In genomic region chr10:95870782-95871181, GRCm38 (mm10) we compare ENCODE assay signal across 21 mouse cellular contexts. TPM values are rescaled to one million over a fixed set of nuclear protein-coding genes. Genes with fewer than 3 reads are reported as not detected.
"Had no signal": no experiment of that assay in that cellular context is flagged by ENCODE, and none has a peak within 500 bp of the region (broad histone marks: within the 10 kb centered on the region; RNA-seq: fewer than 3 reads in every experiment).

No protein-coding gene starts in this region.

- H3K36me3 ChIP-seq: liver, embryonic 12.5 days; lung, embryonic 15.5 days; midbrain, embryonic 13.5 days; neural tube, embryonic 12.5 days had no signal

- H3K4me1 ChIP-seq: liver, embryonic 12.5 days; lung, embryonic 15.5 days; midbrain, embryonic 13.5 days; neural tube, embryonic 12.5 days had no signal

- H3K27ac ChIP-seq: liver, embryonic 12.5 days; liver, embryonic 14.5 days; lung, embryonic 15.5 days; macrophage; midbrain, embryonic 13.5 days; neural tube, embryonic 12.5 days had no signal

- H3K9me3 ChIP-seq: liver, embryonic 12.5 days; lung, embryonic 15.5 days; megakaryocyte, embryonic 14.5 days; midbrain, embryonic 13.5 days; neural tube, embryonic 12.5 days had no signal

- H3K27me3 ChIP-seq: liver, embryonic 12.5 days; lung, embryonic 15.5 days; megakaryocyte, embryonic 14.5 days; midbrain, embryonic 13.5 days; neural tube, embryonic 12.5 days had no signal

- DNase-seq: lung, adult 2 months; lung, postnatal 14 days; lung, postnatal 36 days; right cerebral cortex, postnatal 14 days; thymus, adult 18-20 months; thymus, postnatal 14 days; thymus, postnatal 36 days had no signal

- H3K9ac ChIP-seq: liver, embryonic 12.5 days; liver, embryonic 14.5 days; lung, embryonic 15.5 days; midbrain, embryonic 13.5 days; neural tube, embryonic 12.5 days had no signal

- H3K4me2 ChIP-seq: liver, embryonic 12.5 days; lung, embryonic 15.5 days; midbrain, embryonic 11.5 days; midbrain, embryonic 13.5 days; neural tube, embryonic 12.5 days had no signal

- ATAC-seq: liver, embryonic 12.5 days; lung, postnatal 0 days; midbrain, embryonic 13.5 days; midbrain, embryonic 16.5 days had no signal

- H3K4me3 ChIP-seq: liver, embryonic 12.5 days; lung, embryonic 15.5 days; megakaryocyte, embryonic 14.5 days; midbrain, embryonic 13.5 days; neural tube, embryonic 12.5 days had no signal

RNA-seq across cellular contexts. Expression of gene Gm33543, which starts 28.1 kb away (rescaled TPM):
- polyA plus RNA-seq: liver, embryonic 12.5 days; liver, embryonic 14.5 days; lung, embryonic 15.5 days; lung, postnatal 0 days; macrophage; midbrain, embryonic 11.5 days; midbrain, embryonic 13.5 days; neural tube, embryonic 12.5 days; neural tube, embryonic 14.5 days; stomach, embryonic 14.5 days; stomach, embryonic 16.5 days; thymus, postnatal 0 days had no signal
